Mouse (Mus musculus) frontal cortex, adult (tissue): ENCODE data around the gene Lrrc49.

ENCODE experiments used
- ATAC-seq: cut with Nextera tagmentation; 2 replicates; pipeline ENCODE4 v1.9.2; 2017; ENCODE audit warnings: mild to moderate bottlenecking, moderate library complexity, mixed read lengths; ENCODE audit not compliant: low TSS enrichment

The Lrrc49 gene

DNA sequence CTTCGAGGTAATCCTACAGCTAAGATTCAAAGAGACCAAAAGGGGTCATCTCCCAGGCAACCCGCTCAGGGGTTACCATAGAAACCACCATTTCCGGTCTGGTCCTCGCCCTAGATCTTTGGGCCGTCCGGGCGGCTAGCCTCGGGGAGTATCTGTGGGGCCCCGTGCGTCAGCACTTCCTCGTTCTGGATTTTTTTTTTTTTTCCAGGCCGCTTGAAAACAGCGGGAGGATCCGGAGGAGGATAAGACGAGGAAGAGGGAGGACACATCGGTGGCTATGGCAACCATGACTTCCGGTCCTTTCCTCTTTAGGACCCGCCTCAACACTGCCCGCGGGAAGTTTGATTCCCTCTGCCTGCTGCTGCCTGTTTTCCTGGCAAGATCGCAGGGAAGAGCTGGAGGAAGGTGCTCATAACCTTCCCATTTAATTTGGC is at the start of gene Lrrc49:
TSS of gene Lrrc49 (minus strand) at position 268 of the 434 bp plus-strand sequence.
- ATAC-seq = peak; percentile 94

- ATAC-seq = peak; percentile 65; the same call in 1 of the 2 replicates
These were observed 46.4 kb upstream of the Lrrc49 start for GRCm38 (mm10) chr9:60734321-60734720.

DNA sequence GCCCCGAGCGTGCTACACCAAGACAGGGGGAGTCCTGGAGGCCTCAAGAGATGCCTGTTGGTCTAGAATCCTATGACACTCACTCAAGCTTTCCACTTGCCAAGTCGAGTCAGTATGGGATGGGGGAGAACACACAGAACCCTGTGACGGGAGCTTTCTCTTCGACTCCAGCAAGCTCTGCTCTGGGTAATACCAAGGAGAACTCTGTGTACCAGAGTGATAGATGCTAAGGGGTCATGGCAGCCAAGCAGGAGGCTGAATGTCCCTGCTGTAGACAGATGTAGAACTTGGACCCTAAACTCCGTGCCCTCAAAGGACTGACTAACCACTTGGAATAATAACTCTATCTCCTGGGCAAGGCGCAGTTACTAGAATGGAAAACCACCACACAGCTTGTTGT is 37.0 kb upstream of the Lrrc49 start:
- ATAC-seq = no peak

DNA sequence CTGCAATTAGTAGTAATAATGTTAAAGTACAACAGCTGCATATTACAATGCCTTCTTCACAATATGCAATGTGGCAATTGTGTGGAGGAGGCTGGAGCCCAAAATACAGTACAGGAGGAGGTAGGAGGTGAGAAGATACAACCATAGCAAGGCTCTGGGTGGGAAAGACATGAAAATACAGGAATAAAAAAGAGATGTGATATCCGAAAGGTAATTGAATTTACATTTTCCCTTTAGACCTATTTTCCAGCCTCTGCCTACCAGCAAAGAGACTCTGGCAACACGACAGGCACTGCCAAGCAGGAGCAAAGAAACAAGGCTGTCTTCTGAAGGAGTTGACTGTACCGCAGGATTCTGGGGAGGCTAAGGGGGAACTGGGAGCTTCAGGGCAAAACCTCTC is 31.7 kb upstream of the Lrrc49 start:
- peak; percentile 45 for ATAC-seq

DNA sequence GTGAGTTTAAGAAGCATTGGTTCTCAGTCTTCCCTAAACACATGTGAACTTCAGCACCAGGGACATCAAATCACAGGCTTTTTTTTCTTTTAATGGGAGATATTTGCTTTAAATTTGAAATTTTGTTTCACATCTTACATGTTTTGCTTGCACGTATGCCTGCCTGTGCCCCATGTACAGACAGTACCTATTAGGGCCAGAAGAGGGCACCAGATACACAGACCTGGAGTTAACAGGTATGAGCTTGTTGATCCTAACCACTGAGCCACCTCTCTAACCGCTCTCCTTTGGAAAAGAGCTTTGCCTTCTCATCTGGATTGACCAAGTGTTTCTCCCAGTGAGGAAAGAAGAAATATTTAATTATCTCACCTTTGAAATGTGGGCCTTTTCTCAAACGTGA is 30.3 kb upstream of the Lrrc49 start:
- no peak for ATAC-seq

DNA sequence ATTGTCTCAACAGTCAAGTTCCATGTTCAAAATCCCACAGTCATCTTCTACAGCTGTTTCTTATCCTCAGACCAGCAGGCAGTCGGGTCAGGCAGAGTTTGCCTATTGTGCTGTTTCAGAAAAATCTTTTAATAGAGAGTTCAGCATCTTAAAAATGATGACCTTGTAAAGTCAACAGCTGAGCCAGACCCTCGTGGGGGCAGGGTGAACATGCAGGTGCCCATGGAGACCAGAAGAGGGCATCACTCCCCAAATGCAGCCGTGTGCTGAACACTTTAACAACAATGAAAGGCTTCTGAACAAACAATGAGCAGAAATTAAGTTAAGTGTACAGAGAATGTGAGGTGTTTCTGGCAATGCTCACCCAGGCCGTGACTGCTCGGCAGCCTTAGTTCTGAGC is 27.9 kb upstream of the Lrrc49 start:
- no peak for ATAC-seq

DNA sequence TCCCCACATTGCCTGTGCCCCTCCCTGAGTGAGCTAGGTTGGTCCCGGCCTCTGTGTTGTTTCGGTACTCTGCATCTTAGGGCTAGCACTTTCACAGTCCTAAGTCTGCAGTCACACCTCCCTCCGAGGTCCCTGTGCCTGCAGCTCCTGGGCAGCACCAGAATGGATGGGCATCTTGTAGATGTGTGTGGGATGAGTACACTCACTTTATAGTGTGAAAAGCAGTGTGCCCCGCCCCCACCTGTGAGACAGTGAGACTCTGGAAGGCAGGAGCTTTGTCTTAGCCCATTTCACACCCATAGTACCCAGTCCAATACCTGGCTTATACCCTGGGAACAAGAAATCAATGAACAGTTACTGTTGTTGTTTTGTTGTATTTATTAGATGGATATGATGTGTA is 27.3 kb upstream of the Lrrc49 start:
- ATAC-seq = peak; percentile 15; the same call in 1 of the 2 replicates

GRCm38 (mm10) chr9:60714191-60714590 is 26.2 kb upstream of the Lrrc49 start:
- ATAC-seq = peak; percentile 36; the same call in 1 of the 2 replicates

- 0 out of 2 replicates have a peak, but pooled peaks have one; percentile 5 for ATAC-seq
These were observed 25.7 kb upstream of the Lrrc49 start for GRCm38 (mm10) chr9:60713616-60714015.

GRCm38 (mm10) chr9:60712771-60713541 is 25.0 kb upstream of the Lrrc49 start, which contains the start of gene Larp6:
Gene Larp6 (plus strand): TSS chr9:60712989.
- ATAC-seq = peak; percentile 77

- ATAC-seq = no peak
These were observed 24.1 kb upstream of the Lrrc49 start for GRCm38 (mm10) chr9:60712011-60712410.

DNA sequence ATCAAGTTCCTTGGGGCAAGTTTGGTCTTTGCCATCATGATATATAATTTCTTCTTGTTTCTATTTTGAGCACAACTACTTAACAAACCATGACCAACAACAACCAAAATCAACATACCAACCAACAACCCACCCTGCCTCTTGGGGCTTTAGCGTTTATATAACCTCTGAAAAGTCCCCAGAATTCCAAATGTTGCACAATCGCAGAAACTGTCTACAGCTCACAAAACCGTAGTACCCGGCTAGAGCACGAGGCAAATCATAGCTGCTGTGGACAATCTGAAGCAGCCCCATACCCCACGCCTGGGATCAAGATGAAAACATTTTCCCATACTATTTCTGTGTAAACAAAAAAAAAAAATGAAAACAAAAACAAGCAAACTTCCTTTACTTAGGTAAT is 21.8 kb upstream of the Lrrc49 start:
- no peak for ATAC-seq

DNA sequence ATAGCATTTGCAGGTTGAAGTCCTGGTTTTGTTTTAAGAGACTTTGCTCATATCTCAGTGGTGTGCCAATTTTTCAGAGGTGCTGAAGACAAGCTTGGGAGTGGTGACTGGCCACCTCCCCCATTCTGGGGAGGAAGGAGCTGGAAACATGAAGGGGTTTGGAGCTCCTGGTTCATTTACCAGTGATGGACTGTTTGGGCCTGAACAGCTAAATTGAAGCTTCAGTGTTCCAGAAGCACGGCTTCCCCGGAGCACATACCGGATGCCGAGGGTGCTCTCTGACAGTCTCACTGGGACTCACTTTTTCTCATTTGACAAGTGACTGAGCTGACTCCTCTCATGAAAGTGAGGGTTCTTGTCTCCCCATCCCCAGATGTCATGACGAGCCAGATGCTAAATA is 20.6 kb upstream of the Lrrc49 start:
- no peak for ATAC-seq

GRCm38 (mm10) chr9:60707594-60707993 is 19.6 kb upstream of the Lrrc49 start:
- no peak for ATAC-seq

- ATAC-seq = 0 out of 2 replicates have a peak, but pooled peaks have one; percentile 41
These were observed 11.7 kb upstream of the Lrrc49 start for GRCm38 (mm10) chr9:60699581-60700231.

DNA sequence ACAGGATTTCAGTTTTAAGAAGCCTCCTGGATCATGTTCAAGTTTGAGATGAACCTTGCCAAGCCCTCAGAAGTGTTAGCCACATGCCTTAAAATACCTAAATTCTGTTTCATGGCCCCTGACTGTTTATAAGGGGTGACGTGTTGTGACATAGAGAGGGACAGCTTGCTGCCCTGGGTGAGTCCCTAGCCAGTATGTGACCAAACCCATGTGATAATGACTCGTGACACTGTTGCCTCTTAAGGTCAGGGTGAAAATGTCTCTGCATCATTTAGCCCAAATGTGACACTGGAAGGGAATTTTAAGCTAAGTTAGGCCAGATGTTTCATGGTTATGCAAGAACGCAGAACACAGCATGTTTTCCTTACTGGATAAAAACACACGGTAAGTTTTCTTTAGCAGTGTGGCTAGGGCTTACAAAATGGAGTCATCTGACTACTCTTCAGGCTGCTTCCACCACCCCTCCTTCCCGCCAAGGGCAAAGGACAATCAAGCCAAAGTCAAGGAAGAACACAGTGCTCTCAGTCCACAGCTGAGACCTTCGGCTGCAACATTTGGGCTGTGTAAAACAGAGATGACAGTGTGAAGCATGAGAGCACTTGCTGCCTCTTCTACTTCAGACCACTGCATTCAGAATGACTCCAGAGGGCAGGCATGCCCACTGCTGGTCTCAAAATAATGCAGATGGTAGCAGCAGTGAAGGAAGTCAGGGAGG is 8.5 kb upstream of the Lrrc49 start:
- ATAC-seq = no peak

DNA sequence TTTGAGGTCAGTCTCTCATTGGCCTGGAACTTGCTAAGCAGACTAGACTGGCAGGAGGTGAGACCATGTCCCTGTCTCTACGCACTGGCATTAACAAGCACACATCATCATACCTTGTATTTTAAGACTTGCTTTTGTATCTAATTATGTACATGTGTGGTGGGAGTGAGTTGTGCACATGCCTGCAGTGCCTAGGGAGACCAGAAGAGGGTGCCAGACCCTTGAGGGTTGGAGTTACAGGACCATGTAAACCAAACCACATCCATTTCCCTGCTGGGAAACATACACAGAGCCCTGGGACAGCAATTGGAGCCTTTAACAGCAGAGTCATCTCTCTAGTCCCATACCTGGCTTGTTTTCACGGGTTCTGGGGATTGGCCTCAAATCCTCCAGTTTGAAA is 6.0 kb upstream of the Lrrc49 start:
- ATAC-seq = no peak

DNA sequence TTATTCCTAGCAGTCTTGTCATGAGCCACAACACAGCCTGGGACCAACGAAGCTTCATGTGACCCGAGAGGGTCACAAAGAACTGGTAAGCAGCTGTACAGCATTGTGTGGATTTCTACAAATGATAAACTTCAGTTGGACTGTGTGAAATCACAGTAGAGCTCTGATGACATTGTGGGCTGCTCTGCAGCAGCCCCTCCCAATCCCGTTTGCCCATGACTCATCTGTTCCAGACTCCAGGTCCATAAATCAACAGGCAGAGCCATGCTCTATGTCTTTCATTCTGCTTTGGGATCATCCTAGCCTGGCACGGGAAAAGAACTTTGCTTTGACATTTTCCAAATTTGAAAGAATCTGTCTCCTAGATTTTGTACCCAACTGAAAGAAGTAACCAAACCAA is 4.7 kb upstream of the Lrrc49 start:
- no peak for ATAC-seq

DNA sequence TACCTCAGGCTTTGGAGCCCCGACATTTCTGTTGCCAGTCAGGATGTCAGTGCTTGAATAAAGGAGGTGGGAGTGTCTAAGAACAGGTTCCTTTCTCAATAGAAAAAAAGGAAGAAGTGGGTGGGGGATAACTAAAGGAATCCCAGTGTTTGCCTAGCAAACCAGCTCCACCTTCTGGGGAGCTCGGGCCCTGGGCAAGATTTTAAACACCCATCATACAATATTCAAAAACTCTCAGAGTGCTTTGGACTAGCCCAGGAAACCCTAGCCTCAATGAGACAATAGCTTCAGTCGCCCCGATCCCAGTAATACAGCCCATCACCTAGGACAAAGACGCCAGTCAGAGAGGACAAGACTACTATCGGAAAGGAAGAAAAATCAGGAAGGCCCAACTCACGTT is 543 bp downstream of the Lrrc49 start:
- peak; percentile 65 for ATAC-seq

GRCm38 (mm10) chr9:60682753-60683152 is 5.2 kb downstream of the Lrrc49 start:
- peak; percentile 62 for ATAC-seq

- no peak for ATAC-seq
These were observed 7.0 kb downstream of the Lrrc49 start for GRCm38 (mm10) chr9:60681005-60681404.

DNA sequence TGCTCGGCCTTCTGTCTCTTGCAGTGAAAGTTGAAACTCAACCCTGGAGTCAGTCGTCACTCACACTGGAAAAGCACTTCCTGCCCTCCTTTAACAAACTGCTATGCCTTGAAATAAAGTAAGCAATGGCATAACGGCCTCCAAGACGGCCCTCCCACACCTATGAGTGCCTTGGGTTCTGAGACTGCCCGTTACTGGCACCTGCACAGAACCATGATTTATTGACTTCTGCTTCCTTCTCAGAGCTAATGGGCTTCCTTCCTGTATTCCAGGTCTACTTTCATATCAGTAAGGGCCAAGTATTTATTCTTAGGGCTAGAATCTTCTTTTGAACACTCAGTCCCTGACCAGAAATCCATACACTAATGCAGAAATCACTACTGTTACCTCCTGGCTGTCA is 9.0 kb downstream of the Lrrc49 start:
- ATAC-seq = no peak
